Mouse (Mus musculus) liver, postnatal 0 days (tissue): ENCODE results near the gene Entpd5.

Experiments used
- CTCF ChIP-seq: sonication (generic); IDR thresholded peaks from 2 replicates; pipeline ENCODE4 v1.5.1; 2016; ENCODE audit warnings: antibody characterized with exemption, low read depth
- EP300 ChIP-seq: IDR thresholded peaks from 2 replicates; pipeline ENCODE4 v1.6.1; 2016; ENCODE audit warnings: antibody characterized with exemption, low read depth, mild to moderate bottlenecking

DNA sequence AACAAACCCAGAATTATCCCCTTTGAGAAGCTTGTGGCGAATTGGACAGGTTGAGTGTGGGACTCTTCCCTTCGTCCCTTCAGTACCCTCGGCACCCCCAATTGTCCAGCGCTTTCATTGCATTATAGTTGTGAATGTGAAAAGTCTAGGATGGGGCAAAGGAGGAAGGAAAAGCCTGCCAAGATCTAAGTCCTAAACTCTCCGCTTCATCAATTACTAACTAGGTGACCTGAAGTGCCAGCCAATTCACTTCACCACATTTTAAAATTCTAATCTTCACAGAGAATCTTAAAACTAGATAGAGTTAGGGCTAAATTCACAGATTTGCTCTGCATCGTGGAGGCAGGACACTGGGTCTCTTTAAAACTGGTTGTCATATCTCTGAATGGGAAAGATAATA, 39.4 kb upstream of the Entpd5 start:
- TF ChIP-seq CTCF (no peak), EP300 (no peak)
